Mouse (Mus musculus) kidney, adult 2 months (tissue): ENCODE measurements around the gene Reln.

ENCODE experiments used
- CTCF ChIP-seq: fragments of 200-500 bp; conservative IDR thresholded peaks from 2 replicates; pipeline ENCODE4 v1.5.1; 2011; ENCODE audit warnings: low read depth, mild to moderate bottlenecking, control low read depth, low read length, moderate library complexity, mixed read lengths; ENCODE audit not compliant: insufficient read depth, insufficient read length
- POLR2A ChIP-seq: fragments of 200-500 bp; IDR thresholded peaks from one replicate; pipeline ENCODE4 v1.6.1; 2011; ENCODE audit warnings: low read depth, low read length, control low read depth

GRCm38 (mm10) chr5:22342461-22342860, 2.0 kb downstream of the Reln start:
- TF ChIP-seq POLR2A (no peak), CTCF (no peak)
